Mouse (Mus musculus): ENCODE results near the gene 1700125H20Rik. TPM values are rescaled to one million over a fixed set of nuclear protein-coding genes. Genes with fewer than 3 reads are reported as not detected.

1700125H20Rik gene
- polyA plus RNA-seq, 1 experiment from 2014 or later: not detected

DNA sequence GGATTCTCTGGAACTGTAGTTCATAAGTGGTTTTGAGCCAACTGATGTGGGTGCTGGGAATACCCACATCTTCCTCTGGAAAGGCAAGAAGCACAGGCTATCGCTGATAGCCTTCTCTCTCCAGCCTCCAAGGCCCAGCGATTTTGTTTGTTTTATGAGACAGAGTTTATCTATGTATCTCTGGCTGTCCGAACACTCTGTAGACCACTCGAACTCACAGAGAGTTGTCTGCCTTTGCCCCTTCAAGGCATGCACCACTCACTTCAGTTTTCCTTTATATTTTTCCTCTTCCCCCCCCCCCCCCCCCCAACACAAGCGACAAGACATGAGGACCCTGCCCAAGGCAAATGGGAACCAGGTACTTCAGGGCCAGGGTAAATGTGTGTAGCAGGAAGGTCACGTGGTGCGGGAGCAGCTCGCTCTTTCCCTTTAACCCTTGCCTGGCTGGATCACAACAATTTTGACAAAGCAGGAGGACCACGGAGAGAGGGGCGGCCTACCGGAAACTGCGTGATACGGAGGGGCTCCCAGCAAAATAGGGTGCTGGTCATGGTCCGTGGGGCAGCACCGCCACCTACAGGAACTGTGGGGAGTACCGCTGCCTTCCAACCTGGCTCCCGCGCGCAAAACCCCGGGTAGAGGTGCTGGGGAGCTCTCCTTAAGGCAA is 12.5 kb downstream of the 1700125H20Rik start:
- Histone ChIP-seq H3K36me3 (ENCODE audit: control insufficient read depth, insufficient read depth, low read length) (no peaks in the 10 kb centered on the region), H3K27me3 (ENCODE audit: control insufficient read depth, insufficient read depth, low read depth, low read length) (no peaks in the 10 kb centered on the region), H3K9ac (ENCODE audit: low read length) (peak overlapping the region; percentile 65), H3K4me1 (replicated peaks; ENCODE audit: control insufficient read depth, insufficient read depth, low read length) (peaks cover 3% of the 10 kb centered on the region), H3K9me3 (ENCODE audit: control insufficient read depth, low read length) (no peaks in the 10 kb centered on the region), H3K4me3 (ENCODE audit: low read length) (peak overlapping the region; percentile 52), H3K27ac (ENCODE audit: low read length) (no peak overlapping the region), H3K4me2 (ENCODE audit: low read depth, low read length) (peak overlapping the region; percentile 81)
- under 1% methylated on average over 19 of the region's 20 CpGs for WGBS
- ATAC-seq (ENCODE audit: low read depth): peak; percentile 90

DNA sequence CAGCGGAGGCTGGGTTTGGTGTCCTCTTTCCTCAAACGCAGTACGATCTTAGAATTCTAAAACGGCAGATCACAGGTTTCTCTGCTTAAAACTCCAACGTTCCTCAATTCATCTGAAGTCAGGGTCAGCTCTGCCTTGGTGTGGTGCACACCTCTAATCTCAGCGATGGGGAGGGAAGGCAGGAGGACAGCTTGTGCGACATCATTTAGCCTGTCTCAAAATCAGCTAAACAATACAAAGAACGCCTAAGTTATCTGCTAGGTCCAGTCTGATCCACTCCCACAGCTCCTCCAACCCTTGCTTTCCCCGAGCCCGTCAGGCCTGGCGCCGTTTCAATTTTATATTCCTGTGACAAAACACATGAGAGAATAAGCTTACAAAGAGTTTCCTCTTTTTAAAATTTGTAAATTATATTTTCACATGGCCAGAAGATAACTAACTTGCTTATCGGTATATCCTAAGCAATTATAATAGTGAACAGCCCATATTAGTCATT is 13.1 kb downstream of the 1700125H20Rik start:
- peak; percentile 37; the same call in 1 of the 2 replicates for ATAC-seq (ENCODE audit: low read depth)
- H3K4me2 ChIP-seq (ENCODE audit: low read depth, low read length): peak overlapping the region; percentile 81
- peak overlapping the region; percentile 65 for H3K9ac ChIP-seq (ENCODE audit: low read length)
- no peaks in the 10 kb centered on the region for H3K9me3 ChIP-seq (ENCODE audit: control insufficient read depth, low read length)
- no peaks in the 10 kb centered on the region for H3K27me3 ChIP-seq (ENCODE audit: control insufficient read depth, insufficient read depth, low read depth, low read length)
- H3K36me3 ChIP-seq (ENCODE audit: control insufficient read depth, insufficient read depth, low read length): no peaks in the 10 kb centered on the region
- peaks cover 3% of the 10 kb centered on the region for H3K4me1 ChIP-seq (replicated peaks; ENCODE audit: control insufficient read depth, insufficient read depth, low read length)
- no peak overlapping the region for H3K27ac ChIP-seq (ENCODE audit: low read length)
- 13% methylated on average over 13 of the region's 13 CpGs for WGBS
- peak overlapping the region; percentile 52 for H3K4me3 ChIP-seq (ENCODE audit: low read length)

DNA sequence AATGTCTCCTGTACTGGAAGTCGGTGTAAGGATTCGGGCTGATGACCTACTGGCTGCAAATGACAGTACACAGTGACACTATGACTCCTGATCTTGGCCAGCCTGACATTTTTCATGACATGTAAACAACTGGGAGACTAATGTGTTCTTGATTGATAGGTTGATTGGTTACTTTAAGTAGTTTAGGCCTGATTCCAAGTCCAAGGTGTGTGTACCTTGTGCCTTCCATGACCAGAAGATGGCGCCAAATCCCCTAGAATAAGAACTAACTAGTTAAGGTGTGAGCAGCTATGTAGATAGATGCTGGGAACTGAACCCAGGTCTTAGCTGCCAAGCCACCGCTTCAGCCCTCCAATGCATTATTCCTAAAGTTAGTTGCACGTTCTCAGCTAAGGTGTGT is 13.9 kb downstream of the 1700125H20Rik start:
- ATAC-seq (ENCODE audit: low read depth): no peak
- Histone ChIP-seq H3K27me3 (ENCODE audit: control insufficient read depth, insufficient read depth, low read depth, low read length) (no peaks in the 10 kb centered on the region), H3K4me3 (ENCODE audit: low read length) (no peak overlapping the region), H3K9me3 (ENCODE audit: control insufficient read depth, low read length) (no peaks in the 10 kb centered on the region), H3K27ac (ENCODE audit: low read length) (no peak overlapping the region), H3K4me1 (replicated peaks; ENCODE audit: control insufficient read depth, insufficient read depth, low read length) (peaks cover 3% of the 10 kb centered on the region), H3K4me2 (ENCODE audit: low read depth, low read length) (no peak overlapping the region), H3K9ac (ENCODE audit: low read length) (no peak overlapping the region), H3K36me3 (ENCODE audit: control insufficient read depth, insufficient read depth, low read length) (peaks cover 5% of the 10 kb centered on the region; the same call in 1 of the 2 replicates)
- 67% methylated on average over 5 of the region's 5 CpGs for WGBS

DNA sequence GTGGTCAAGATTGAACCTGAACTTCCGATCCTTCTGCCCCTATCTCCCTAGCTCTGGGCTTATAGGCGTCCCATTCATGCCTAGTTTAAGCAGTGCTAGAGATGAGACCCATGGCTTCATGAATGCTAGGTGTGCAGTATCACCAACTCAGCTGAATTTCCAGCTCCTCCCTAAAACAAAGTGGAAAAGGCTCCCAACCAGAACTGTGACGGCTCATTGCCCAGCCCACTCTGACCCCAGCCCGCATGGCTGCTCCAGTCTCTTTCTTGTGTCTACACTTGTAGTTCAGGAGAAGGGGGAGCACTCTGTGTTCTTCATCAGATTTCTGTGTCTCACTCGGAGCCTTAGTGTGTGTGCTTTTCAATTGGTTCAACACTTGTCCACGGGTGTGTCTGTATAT is 14.6 kb downstream of the 1700125H20Rik start:
- Histone ChIP-seq H3K9ac (ENCODE audit: low read length) (no peak overlapping the region), H3K4me1 (replicated peaks; ENCODE audit: control insufficient read depth, insufficient read depth, low read length) (peaks cover 3% of the 10 kb centered on the region), H3K27me3 (ENCODE audit: control insufficient read depth, insufficient read depth, low read depth, low read length) (no peaks in the 10 kb centered on the region), H3K4me3 (ENCODE audit: low read length) (no peak overlapping the region), H3K9me3 (ENCODE audit: control insufficient read depth, low read length) (no peaks in the 10 kb centered on the region), H3K27ac (ENCODE audit: low read length) (no peak overlapping the region), H3K36me3 (ENCODE audit: control insufficient read depth, insufficient read depth, low read length) (peaks cover 10% of the 10 kb centered on the region), H3K4me2 (ENCODE audit: low read depth, low read length) (no peak overlapping the region)
- 71% methylated on average over 6 of the region's 6 CpGs for WGBS
- no peak for ATAC-seq (ENCODE audit: low read depth)

DNA sequence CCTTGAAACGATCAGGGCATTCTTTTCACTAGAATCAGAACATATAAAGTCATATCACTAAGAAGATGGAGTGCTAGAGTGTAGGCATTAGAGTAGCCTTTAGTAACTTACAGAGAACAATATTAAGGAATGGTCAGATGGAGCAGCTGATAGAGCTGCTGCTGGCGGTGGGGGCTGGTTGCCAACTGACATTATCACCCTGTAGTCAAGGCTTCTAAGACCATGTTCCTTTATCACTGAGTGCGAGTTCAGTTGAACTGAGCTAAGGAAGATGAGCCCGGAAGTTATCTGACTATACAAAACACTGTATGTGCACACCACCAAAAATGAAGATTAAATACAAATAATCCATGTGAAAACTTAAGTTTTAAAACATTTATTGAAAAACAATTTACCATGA is 18.9 kb downstream of the 1700125H20Rik start:
- H3K4me2 ChIP-seq (ENCODE audit: low read depth, low read length): no peak overlapping the region
- H3K36me3 ChIP-seq (ENCODE audit: control insufficient read depth, insufficient read depth, low read length): peaks cover 27% of the 10 kb centered on the region
- H3K4me1 ChIP-seq (replicated peaks; ENCODE audit: control insufficient read depth, insufficient read depth, low read length): no peaks in the 10 kb centered on the region
- H3K9ac ChIP-seq (ENCODE audit: low read length): no peak overlapping the region
- H3K27me3 ChIP-seq (ENCODE audit: control insufficient read depth, insufficient read depth, low read depth, low read length): no peaks in the 10 kb centered on the region
- WGBS: 94% methylated on average over 4 of the region's 4 CpGs
- no peaks in the 10 kb centered on the region for H3K9me3 ChIP-seq (ENCODE audit: control insufficient read depth, low read length)
- H3K4me3 ChIP-seq (ENCODE audit: low read length): no peak overlapping the region
- ATAC-seq (ENCODE audit: low read depth): no peak
- H3K27ac ChIP-seq (ENCODE audit: low read length): no peak overlapping the region

DNA sequence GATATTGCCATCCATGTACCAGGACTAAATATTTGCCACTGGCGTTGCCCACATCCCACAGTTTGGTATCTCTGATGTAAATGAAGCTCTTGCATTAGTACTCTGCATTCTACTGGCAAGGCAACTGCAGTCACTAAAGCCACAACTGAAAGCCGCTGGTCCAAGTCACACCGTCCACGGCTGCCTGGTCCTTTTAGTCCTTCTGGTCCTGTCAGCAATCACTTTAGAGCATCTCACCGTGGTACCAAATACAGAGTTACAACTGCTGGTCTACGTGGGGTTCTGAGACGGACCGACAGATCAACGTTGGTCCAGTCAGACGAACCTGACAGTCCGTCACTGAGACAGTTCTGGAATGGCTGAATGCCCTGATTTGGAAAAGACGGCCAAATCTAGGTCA is 20.5 kb downstream of the 1700125H20Rik start:
- ATAC-seq (ENCODE audit: low read depth): no peak
- Histone ChIP-seq H3K27ac (ENCODE audit: low read length) (no peak overlapping the region), H3K4me2 (ENCODE audit: low read depth, low read length) (no peak overlapping the region), H3K4me1 (replicated peaks; ENCODE audit: control insufficient read depth, insufficient read depth, low read length) (no peaks in the 10 kb centered on the region), H3K27me3 (ENCODE audit: control insufficient read depth, insufficient read depth, low read depth, low read length) (no peaks in the 10 kb centered on the region), H3K36me3 (ENCODE audit: control insufficient read depth, insufficient read depth, low read length) (peaks cover 36% of the 10 kb centered on the region), H3K9me3 (ENCODE audit: control insufficient read depth, low read length) (no peaks in the 10 kb centered on the region), H3K9ac (ENCODE audit: low read length) (no peak overlapping the region), H3K4me3 (ENCODE audit: low read length) (no peak overlapping the region)
- WGBS: 92% methylated on average over 12 of the region's 12 CpGs

DNA sequence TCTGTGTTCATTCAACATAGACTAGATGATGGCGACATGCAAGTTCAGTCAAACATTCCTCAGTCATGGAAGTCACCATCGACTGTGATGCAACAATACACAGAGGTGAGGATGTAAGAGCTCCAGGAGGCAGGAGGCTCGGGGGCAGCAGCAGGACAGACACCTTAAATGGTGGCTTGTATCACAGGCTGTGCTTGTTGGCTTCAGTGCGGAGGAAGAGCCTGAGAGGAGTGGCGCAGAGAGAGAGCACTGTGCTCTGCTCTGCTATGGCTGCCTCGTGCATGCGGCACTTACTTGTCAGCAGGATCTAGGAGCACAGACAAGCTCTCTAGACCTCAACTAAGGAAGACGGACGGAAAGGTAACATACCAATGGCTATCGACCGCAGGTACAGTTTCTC is 24.0 kb downstream of the 1700125H20Rik start:
- no peak overlapping the region for H3K4me3 ChIP-seq (ENCODE audit: low read length)
- H3K4me2 ChIP-seq (ENCODE audit: low read depth, low read length): no peak overlapping the region
- H3K36me3 ChIP-seq (ENCODE audit: control insufficient read depth, insufficient read depth, low read length): peaks cover 48% of the 10 kb centered on the region
- H3K9ac ChIP-seq (ENCODE audit: low read length): no peak overlapping the region
- no peaks in the 10 kb centered on the region for H3K27me3 ChIP-seq (ENCODE audit: control insufficient read depth, insufficient read depth, low read depth, low read length)
- H3K27ac ChIP-seq (ENCODE audit: low read length): no peak overlapping the region
- ATAC-seq (ENCODE audit: low read depth): no peak
- WGBS: 93% methylated on average over 11 of the region's 11 CpGs
- H3K9me3 ChIP-seq (ENCODE audit: control insufficient read depth, low read length): no peaks in the 10 kb centered on the region
- H3K4me1 ChIP-seq (replicated peaks; ENCODE audit: control insufficient read depth, insufficient read depth, low read length): no peaks in the 10 kb centered on the region

DNA sequence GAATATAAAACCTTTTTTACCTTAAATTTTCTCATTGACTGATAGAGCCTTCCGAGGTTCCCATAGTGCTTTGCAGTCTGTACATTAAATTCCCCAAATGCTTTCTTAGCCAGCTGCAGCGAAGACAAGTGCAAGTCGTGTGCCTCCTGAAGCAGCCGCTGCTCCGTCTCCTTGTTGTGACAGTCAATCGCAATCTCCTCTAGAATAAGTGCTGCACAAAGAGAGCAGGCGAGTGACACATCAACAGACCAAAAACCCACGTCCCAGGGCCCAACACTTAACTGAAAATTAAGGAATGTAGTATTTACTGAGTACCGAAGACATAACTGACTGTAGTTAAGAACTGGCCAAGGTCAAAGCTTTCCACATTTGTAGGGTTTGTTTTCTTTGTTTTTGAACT is 25.8 kb downstream of the 1700125H20Rik start:
- WGBS: 79% methylated on average over 9 of the region's 9 CpGs
- Histone ChIP-seq H3K27ac (ENCODE audit: low read length) (no peak overlapping the region), H3K4me1 (replicated peaks; ENCODE audit: control insufficient read depth, insufficient read depth, low read length) (no peaks in the 10 kb centered on the region), H3K9me3 (ENCODE audit: control insufficient read depth, low read length) (no peaks in the 10 kb centered on the region), H3K9ac (ENCODE audit: low read length) (no peak overlapping the region), H3K4me2 (ENCODE audit: low read depth, low read length) (no peak overlapping the region), H3K27me3 (ENCODE audit: control insufficient read depth, insufficient read depth, low read depth, low read length) (no peaks in the 10 kb centered on the region), H3K36me3 (ENCODE audit: control insufficient read depth, insufficient read depth, low read length) (peaks cover 57% of the 10 kb centered on the region), H3K4me3 (ENCODE audit: low read length) (no peak overlapping the region)
- ATAC-seq (ENCODE audit: low read depth): no peak

DNA sequence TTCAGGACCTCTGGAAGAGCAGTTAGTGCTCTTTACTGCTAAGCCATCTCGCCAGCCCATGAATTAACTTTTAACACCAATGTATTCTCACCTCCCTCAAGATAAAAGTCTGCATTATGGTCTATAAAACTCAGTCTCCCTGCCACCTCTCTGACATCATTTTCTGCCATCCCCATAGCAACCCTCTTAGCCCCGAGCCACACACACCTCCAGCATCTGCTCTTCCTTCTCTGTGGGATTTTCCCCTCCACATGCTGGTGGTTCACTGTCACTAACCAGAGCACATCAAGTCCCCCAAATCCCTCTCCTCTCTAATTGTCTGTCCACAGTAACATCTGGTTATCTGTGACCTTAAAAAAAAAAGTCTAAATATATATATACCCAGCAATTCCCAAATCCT is 28.7 kb downstream of the 1700125H20Rik start:
- Histone ChIP-seq H3K4me2 (ENCODE audit: low read depth, low read length) (no peak overlapping the region), H3K9ac (ENCODE audit: low read length) (no peak overlapping the region), H3K4me3 (ENCODE audit: low read length) (no peak overlapping the region), H3K27ac (ENCODE audit: low read length) (no peak overlapping the region), H3K36me3 (ENCODE audit: control insufficient read depth, insufficient read depth, low read length) (peaks cover 51% of the 10 kb centered on the region), H3K4me1 (replicated peaks; ENCODE audit: control insufficient read depth, insufficient read depth, low read length) (no peaks in the 10 kb centered on the region), H3K27me3 (ENCODE audit: control insufficient read depth, insufficient read depth, low read depth, low read length) (no peaks in the 10 kb centered on the region), H3K9me3 (ENCODE audit: control insufficient read depth, low read length) (no peaks in the 10 kb centered on the region)
- 74% methylated on average over 2 of the region's 2 CpGs for WGBS
- ATAC-seq (ENCODE audit: low read depth): no peak
